Mouse (Mus musculus): Measurements from ENCODE around the gene Clpb.

DNA sequence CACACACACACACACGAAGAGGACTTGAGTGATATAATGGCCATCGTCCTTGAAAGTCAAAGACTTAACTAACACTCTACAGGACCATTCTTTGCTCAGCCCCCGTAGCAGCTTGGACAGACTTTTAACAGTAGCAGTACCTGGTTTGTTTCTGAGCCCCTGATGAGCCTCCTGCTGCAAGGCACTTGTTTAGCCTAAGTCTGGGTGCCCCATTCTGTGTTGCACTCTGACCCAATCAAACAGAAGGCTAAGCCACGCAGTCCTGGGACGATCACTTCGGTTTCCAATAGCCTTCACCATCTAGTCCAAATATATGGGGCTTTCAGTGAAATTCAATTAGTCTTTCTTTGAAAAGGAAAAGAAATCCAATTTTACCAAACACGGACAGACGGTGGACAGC, 28.4 kb downstream of the Clpb start:
- TF ChIP-seq CTCF (IDR thresholded peaks at IDR 0.05), result no peak
- TF ChIP-seq EP300 (IDR thresholded peaks at IDR 0.05), result no peak

Measured in lung, postnatal 0 days (tissue).